Mouse (Mus musculus): Measurements from ENCODE around the gene Pln.

DNA sequence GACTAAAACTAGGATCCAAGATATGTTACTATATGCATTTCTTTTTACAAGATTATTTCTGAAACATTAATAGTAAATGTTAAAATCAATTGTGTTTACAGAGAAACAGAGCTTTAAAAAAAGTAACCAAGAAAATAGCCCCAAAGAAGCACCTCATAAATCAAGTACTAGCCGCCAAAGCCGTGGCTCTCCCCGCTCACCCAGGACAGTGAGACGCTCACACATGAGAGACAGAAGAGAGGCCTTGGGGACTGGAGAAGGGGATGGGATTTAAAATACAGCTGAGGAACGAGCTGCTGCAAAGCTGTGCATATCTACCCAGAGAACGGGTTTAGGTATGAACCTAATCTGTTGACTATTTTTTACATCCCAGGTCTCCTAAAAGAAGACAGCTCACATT, 5.9 kb downstream of the Pln start:
- TF ChIP-seq POLR2A (IDR thresholded peaks at IDR 0.05; ENCODE audit: extremely low read depth, insufficient read depth, low read length) (no peak), CTCF (IDR thresholded peaks at IDR 0.05; ENCODE audit: low read depth, low read length) (no peak)

Measured in liver, adult 2 months (tissue).